Mouse (Mus musculus): Measurements from ENCODE around the gene Defb19. TPM values are rescaled to one million over a fixed set of nuclear protein-coding genes. Genes with fewer than 3 reads are reported as not detected.

Gene Defb19
- polyA plus RNA-seq, 1 experiment: not detected

DNA sequence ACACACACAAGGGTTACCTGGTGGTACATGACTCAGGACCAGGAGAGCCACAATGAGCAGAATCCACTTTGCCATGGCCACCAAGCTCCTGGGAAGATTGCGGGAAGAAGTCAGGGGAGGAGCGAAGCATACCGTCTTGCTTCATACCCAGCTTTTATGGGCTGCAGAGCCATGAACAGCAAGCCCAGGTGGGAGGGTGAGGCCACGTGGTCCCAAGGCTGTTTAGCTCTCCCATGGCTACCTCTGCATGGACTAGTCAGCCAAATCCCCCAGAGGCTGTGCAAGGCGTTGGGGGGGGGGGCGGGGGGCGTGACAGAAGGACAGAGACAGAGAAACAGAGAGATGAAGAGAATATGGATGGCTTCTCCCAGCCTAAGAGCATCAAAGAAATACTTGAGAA, 42.8 kb upstream of the Defb19 start, which contains the start of gene Defb25:
TSS of gene Defb25 (minus strand) at position 101 of the 400 bp plus-strand sequence.
- no peaks in the 10 kb centered on the region for H3K36me3 ChIP-seq (ENCODE audit: control insufficient read depth, insufficient read depth, low read length)
- TF ChIP-seq CTCF (IDR thresholded peaks at IDR 0.05; ENCODE audit: extremely low read depth, insufficient read depth, insufficient read length, insufficient replicate concordance) (no peak), POLR2A (IDR thresholded peaks at IDR 0.05; ENCODE audit: low read depth, low read length) (no peak)
- no peaks in the 10 kb centered on the region; the same call in 1 of the 2 replicates for H3K4me1 ChIP-seq (ENCODE audit: control insufficient read depth, insufficient read depth, insufficient read length)
- no peak within 1 kb of the TSS for H3K4me3 ChIP-seq (ENCODE audit: extremely low read depth, insufficient read depth, insufficient read length)
- WGBS: 84% methylated on average over 7 of the region's 7 CpGs
- no peak within 1 kb of the TSS for H3K27ac ChIP-seq (ENCODE audit: insufficient read depth, low read length)
- H3K27me3 ChIP-seq (ENCODE audit: control insufficient read depth, insufficient read depth, low read length): peaks cover 6% of the 10 kb centered on the region
- DNase-seq (ENCODE audit: low read depth in 1 of 2, low spot score in 2 of 2): no peak

GRCm38 (mm10) chr2:152622151-152622550, 42.0 kb upstream of the Defb19 start:
- Histone ChIP-seq H3K36me3 (ENCODE audit: control insufficient read depth, insufficient read depth, low read length) (no peaks in the 10 kb centered on the region), H3K27me3 (ENCODE audit: control insufficient read depth, insufficient read depth, low read length) (peaks cover 4% of the 10 kb centered on the region), H3K4me3 (ENCODE audit: extremely low read depth, insufficient read depth, insufficient read length) (no peak overlapping the region), H3K27ac (ENCODE audit: insufficient read depth, low read length) (no peak overlapping the region), H3K4me1 (ENCODE audit: control insufficient read depth, insufficient read depth, insufficient read length) (no peaks in the 10 kb centered on the region; the same call in 1 of the 2 replicates)
- WGBS: 79% methylated on average over 13 of the region's 13 CpGs
- no peak for TF ChIP-seq POLR2A (IDR thresholded peaks at IDR 0.05; ENCODE audit: low read depth, low read length)
- TF ChIP-seq CTCF (IDR thresholded peaks at IDR 0.05; ENCODE audit: extremely low read depth, insufficient read depth, insufficient read length, insufficient replicate concordance): no peak
- no peak for DNase-seq (ENCODE audit: low read depth in 1 of 2, low spot score in 2 of 2)

DNA sequence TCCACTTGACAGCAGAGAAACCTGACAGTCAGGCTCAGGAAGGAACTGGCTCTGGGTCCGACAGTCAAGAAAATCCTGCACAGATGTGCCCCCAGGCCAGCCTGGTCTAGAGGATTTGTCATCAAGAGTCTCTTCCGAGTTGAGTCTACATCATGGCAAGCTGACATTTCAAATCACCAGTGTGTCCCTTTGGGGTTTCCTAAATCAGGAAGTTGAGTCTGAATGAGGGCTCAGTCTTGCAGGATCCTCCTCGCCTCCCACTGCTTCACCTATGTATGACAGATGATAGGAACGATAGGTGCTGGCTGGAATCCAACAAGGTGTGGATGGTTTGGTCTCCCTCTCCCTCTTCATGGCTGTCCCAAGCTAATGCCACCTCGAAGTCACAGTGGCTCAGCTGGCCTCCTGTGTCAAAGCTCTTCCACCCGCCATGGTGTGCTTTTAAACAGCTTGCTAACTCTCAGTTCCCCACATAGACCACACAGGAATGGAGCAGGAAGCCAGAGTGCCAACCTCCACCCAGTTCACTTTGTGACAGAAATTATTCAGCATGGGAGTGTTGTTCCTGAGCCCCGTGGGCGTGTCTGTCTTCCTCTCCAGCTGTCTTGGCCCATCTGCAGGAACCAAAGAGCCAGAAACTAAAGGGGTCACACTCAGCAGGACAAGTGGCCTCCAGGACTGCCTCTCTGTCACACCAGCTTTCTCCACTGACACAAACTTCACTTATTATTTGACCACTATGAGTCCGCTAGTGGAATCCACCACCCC, 40.4 kb upstream of the Defb19 start:
- Histone ChIP-seq H3K36me3 (ENCODE audit: control insufficient read depth, insufficient read depth, low read length) (no peaks in the 10 kb centered on the region), H3K4me1 (ENCODE audit: control insufficient read depth, insufficient read depth, insufficient read length) (no peaks in the 10 kb centered on the region; the same call in 1 of the 2 replicates), H3K4me3 (ENCODE audit: extremely low read depth, insufficient read depth, insufficient read length) (no peak overlapping the region), H3K27me3 (ENCODE audit: control insufficient read depth, insufficient read depth, low read length) (no peaks in the 10 kb centered on the region), H3K27ac (ENCODE audit: insufficient read depth, low read length) (peak overlapping the region; percentile 45)
- TF ChIP-seq CTCF (IDR thresholded peaks at IDR 0.05; ENCODE audit: extremely low read depth, insufficient read depth, insufficient read length, insufficient replicate concordance) (no peak), POLR2A (IDR thresholded peaks at IDR 0.05; ENCODE audit: low read depth, low read length) (no peak)
- 17% methylated on average over 9 of the region's 9 CpGs for WGBS
- no peak for DNase-seq (ENCODE audit: low read depth in 1 of 2, low spot score in 2 of 2)

- H3K36me3 ChIP-seq (ENCODE audit: control insufficient read depth, insufficient read depth, low read length): no peaks in the 10 kb centered on the region
- DNase-seq (ENCODE audit: low read depth in 1 of 2, low spot score in 2 of 2): no peak
- H3K4me3 ChIP-seq (ENCODE audit: extremely low read depth, insufficient read depth, insufficient read length): no peak overlapping the region
- H3K27ac ChIP-seq (ENCODE audit: insufficient read depth, low read length): no peak overlapping the region
- peak; percentile 4; the same call in 1 of the 2 replicates for TF ChIP-seq CTCF (IDR thresholded peaks at IDR 0.05; ENCODE audit: extremely low read depth, insufficient read depth, insufficient read length, insufficient replicate concordance)
- TF ChIP-seq POLR2A (IDR thresholded peaks at IDR 0.05; ENCODE audit: low read depth, low read length): no peak
- no peaks in the 10 kb centered on the region; the same call in 1 of the 2 replicates for H3K4me1 ChIP-seq (ENCODE audit: control insufficient read depth, insufficient read depth, insufficient read length)
- WGBS: 72% methylated on average over 5 of the region's 5 CpGs
- H3K27me3 ChIP-seq (ENCODE audit: control insufficient read depth, insufficient read depth, low read length): no peaks in the 10 kb centered on the region
These were observed 37.3 kb upstream of the Defb19 start for GRCm38 (mm10) chr2:152617374-152617773.

- no peak for DNase-seq (ENCODE audit: low read depth in 1 of 2, low spot score in 2 of 2)
- Histone ChIP-seq H3K36me3 (ENCODE audit: control insufficient read depth, insufficient read depth, low read length) (no peaks in the 10 kb centered on the region), H3K4me1 (ENCODE audit: control insufficient read depth, insufficient read depth, insufficient read length) (no peaks in the 10 kb centered on the region; the same call in 1 of the 2 replicates), H3K27ac (ENCODE audit: insufficient read depth, low read length) (no peak overlapping the region), H3K4me3 (ENCODE audit: extremely low read depth, insufficient read depth, insufficient read length) (no peak overlapping the region), H3K27me3 (ENCODE audit: control insufficient read depth, insufficient read depth, low read length) (no peaks in the 10 kb centered on the region)
- WGBS: 41% methylated on average over 6 of the region's 6 CpGs
- TF ChIP-seq POLR2A (IDR thresholded peaks at IDR 0.05; ENCODE audit: low read depth, low read length) (no peak), CTCF (IDR thresholded peaks at IDR 0.05; ENCODE audit: extremely low read depth, insufficient read depth, insufficient read length, insufficient replicate concordance) (no peak)
These were observed 36.4 kb upstream of the Defb19 start for GRCm38 (mm10) chr2:152616470-152616869.

DNA sequence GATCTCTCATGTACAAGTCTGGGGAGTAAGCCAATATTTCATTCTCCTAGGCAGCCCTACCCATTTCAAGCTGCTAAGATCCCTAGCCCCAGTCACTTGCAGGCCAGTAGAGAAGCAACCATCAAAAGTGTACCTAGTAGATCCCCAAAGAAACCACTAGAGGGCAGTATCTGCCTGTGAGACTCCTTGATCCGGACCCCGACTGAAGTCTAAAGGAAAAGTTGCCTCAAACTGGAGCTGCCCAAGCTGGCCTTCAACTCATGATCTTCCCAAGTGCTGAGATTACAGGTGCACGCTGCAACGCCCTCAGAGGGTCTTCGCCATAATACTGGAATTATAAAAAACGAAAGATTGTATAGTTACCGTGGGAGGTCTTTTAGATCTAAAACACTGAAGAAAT, 35.5 kb upstream of the Defb19 start:
- TF ChIP-seq POLR2A (IDR thresholded peaks at IDR 0.05; ENCODE audit: low read depth, low read length) (no peak), CTCF (IDR thresholded peaks at IDR 0.05; ENCODE audit: extremely low read depth, insufficient read depth, insufficient read length, insufficient replicate concordance) (peak; percentile 47; the same call in 1 of the 2 replicates)
- 23% methylated on average over 7 of the region's 7 CpGs for WGBS
- Histone ChIP-seq H3K36me3 (ENCODE audit: control insufficient read depth, insufficient read depth, low read length) (no peaks in the 10 kb centered on the region), H3K4me1 (ENCODE audit: control insufficient read depth, insufficient read depth, insufficient read length) (no peaks in the 10 kb centered on the region; the same call in 1 of the 2 replicates), H3K27me3 (ENCODE audit: control insufficient read depth, insufficient read depth, low read length) (no peaks in the 10 kb centered on the region), H3K27ac (ENCODE audit: insufficient read depth, low read length) (no peak overlapping the region), H3K4me3 (ENCODE audit: extremely low read depth, insufficient read depth, insufficient read length) (no peak overlapping the region)
- peak in 1 of 2 experiments; percentile 15 for DNase-seq (ENCODE audit: low read depth in 1 of 2, low spot score in 2 of 2)

DNA sequence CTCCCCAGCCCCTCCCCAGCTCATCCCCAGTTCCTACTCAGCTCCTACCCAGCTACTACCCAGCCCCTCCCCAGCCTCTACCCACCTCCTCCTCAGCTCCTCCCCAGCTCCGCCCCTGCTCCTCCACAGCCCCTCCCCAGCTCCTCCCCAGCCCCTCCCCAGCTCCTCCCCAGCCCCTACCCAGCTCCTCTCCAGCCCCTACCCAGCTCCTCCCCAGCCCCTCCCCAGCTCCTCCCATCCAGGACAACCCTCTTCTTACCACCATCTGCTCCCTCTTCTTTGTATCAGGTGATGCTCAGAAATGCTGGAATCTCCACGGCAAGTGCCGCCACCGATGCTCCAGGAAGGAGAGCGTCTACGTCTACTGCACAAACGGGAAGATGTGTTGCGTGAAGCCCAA, 32.1 kb upstream of the Defb19 start:
- DNase-seq (ENCODE audit: low read depth in 1 of 2, low spot score in 2 of 2): no peak
- Histone ChIP-seq H3K4me1 (ENCODE audit: control insufficient read depth, insufficient read depth, insufficient read length) (no peaks in the 10 kb centered on the region), H3K27me3 (ENCODE audit: control insufficient read depth, insufficient read depth, low read length) (no peaks in the 10 kb centered on the region), H3K4me3 (ENCODE audit: extremely low read depth, insufficient read depth, insufficient read length) (no peak overlapping the region), H3K27ac (ENCODE audit: insufficient read depth, low read length) (no peak overlapping the region), H3K36me3 (ENCODE audit: control insufficient read depth, insufficient read depth, low read length) (no peaks in the 10 kb centered on the region)
- TF ChIP-seq POLR2A (IDR thresholded peaks at IDR 0.05; ENCODE audit: low read depth, low read length) (no peak), CTCF (IDR thresholded peaks at IDR 0.05; ENCODE audit: extremely low read depth, insufficient read depth, insufficient read length, insufficient replicate concordance) (no peak)
- 77% methylated on average over 8 of the region's 8 CpGs for WGBS

Measured in spleen, adult 2 months (tissue).